Mouse (Mus musculus) T-helper 1 cell (primary cell): ENCODE data around the gene Cdcp1.

Experiments
- in situ Hi-C: fragments of 300-600 bp; cut with MboI, MseI; formaldehyde crosslinking; loops from one replicate; pipeline ENCODE4 v1.15.1; 2025; ENCODE audit warnings: high pct_unique_total_duplicates

Cdcp1 gene

DNA sequence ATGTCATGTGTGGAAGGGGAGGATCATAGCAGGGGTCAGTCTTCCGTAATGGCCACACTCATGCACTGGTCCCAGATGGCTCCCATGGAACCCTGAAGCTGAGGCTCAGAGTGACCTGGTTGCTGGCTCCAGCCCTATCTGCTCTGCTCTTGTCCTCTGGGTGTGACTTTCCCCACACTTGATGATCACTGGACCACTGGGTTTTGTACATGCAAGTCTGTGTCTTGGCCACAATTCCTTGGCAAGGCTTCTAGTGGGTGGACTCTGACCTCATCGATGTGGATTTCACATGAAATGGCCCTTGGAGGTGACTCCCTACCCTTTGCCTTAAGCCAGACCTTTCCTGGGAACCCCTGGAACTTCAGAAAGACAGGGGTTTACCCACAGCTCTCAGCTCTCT lies 62.7 kb downstream of the Cdcp1 start:
- in situ Hi-C loops = no loop called here

DNA sequence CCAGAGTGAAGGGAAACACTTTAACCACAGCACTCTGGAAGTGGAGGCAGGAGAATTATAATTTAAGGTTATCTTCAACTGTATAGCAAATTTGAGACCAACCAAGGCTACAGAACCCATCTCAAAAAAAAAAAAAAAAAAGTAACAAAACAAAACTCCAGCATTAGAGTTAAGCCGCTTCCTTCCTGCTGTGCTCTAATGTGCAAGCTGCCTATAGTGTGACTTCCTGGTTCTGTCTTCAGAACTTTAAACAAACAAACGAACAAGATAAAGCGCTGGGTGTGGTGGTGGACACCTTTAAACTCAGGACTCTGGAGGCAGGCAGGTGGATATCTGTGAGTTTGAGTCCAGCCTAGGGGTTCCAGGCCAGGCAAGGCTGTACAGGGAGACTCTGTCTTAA lies 63.8 kb downstream of the Cdcp1 start:
- in situ Hi-C loops = no loop called here

DNA sequence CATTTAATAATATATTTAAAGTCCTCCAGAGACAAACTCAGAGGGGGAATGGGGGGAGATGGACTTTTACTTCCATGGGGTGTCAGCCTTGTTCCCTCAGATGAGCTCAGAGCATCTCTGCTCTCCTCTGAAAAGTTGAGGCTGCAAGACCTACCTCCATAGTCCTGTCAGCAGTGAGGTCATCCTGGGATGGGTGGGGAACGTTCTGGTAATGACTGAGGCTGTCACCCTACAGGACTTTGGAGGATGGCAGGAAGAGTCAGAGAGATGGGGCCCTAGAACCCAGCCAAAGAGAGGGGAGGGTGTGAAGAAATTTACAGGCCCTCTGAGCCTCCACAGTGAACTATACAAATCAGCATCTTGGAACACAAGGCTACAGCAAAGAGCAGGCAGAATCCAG lies 64.3 kb downstream of the Cdcp1 start:
- in situ Hi-C loops = no loop called here

DNA sequence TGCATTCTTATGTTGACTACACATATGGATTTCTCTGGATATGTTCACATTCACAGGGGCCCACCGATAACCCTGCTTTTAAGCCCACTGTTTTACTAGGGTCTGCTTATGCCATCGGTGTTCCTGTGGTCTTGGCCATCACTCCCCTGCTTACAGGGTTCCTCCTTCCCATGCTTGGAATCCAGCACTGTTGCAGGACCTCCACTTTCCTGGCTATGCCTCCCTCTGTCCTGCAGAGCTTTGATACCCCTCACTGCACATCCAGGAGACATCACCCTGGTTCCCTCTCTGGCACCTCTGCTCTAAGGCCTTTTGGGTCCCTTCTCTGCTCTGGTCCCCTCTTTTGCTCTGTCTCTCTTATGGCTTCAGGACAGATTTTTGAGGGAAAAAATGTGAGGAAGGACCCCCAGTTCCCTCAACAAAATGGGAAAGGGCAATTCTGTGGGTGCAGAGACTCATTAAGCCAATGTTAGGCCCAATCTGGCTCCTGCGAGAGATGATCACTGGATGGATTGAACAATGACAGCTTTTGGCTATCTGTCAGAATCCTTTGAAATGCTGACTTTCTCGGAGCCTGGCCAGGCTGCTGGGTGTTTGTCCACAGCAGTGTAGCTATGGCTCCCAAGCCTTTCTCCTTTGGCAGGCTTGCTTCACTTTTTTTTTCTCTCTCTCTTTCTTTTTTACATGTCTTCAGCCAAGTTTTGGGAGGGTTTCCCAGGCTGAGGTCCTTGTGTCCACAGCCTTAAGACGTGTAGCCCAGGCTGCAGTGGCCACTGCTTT lies 65.4 kb downstream of the Cdcp1 start, which contains the start of gene Clec3b:
Gene Clec3b (plus strand): TSS at position 706 of the 780 bp plus-strand sequence.
- in situ Hi-C loops = no loop called here

DNA sequence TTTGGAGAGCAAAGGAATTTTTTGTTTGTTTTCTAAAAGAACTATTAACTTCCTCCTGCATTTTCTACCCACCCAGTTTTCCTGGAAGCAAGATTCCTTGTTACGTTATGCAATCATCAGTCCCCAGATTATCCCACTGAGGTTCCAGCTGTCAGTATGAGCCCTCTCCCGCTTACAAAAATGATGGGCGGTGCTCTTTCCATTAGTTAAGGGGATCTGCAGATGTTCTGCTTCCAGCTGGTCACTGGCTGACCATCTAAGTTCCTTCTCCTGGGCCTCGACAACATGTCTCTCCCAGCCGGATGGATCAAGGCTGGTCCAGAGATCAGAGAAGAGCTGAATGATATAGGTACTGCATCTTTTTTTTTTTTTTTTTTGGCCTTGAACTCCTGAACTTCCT lies 67.4 kb downstream of the Cdcp1 start:
- in situ Hi-C loops = no loop called here

DNA sequence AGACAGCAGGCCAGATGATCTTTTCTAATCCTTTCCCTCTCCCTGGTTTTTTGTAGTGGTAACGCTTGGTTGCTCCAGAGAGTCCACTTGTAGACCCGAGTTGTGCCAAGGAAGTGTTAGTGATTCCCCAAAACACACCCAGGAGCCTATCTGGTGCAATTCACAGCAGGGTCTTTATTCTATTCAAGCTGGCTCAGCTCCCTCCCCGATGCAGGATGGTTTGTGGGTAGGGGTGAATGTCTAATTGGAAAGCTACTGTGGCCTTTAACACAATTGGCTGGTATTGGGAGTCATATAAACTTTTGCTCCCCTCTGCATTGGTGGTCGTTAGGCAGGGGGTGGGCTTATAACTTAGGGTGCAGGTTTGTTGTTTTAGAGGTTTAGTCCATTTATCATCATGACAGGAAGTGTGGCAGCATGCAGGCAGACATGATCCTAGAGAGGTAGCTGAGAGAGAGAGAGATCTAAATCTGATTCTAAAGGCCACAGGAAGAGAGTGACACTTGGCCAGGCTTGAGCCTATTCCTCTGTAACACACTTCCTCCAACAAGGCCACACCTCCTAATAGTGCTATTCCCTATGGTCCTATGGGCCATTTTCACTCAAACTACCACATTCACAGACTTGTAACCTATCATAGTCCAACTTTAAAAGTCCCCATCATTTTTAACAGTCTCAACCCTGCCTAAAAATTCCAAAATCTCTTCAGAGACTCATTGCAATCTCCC lies 75.8 kb downstream of the Cdcp1 start:
- in situ Hi-C loops = no loop called here

DNA sequence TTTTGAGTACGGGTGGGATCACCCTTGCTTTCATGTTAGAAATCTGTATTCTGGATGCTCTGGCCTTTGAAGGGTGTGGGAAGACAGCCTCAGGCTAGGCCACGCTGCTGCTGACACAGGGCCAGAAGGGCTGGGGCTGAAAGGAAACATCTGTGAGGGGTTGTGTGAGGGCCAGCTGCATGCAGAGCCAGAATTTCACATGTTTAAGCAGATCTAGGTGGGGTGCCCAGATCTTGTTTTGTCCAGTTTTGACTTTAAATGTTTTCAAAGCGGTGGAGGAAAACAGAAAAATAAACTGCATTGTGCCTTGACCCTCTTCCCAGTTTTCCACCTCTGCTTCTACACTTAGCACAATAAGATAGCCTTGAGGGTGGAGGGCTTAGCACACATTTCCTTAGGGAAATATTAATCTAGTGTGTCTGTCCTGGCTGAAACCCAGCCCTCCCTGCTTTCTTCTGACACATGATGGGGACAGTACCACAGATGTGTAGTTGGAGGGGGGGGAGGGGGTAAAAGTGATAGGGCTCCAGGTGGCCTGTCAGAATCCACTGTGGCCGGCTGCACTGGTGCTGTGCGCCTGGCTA lies 76.9 kb downstream of the Cdcp1 start:
- in situ Hi-C loops = no loop called here

DNA sequence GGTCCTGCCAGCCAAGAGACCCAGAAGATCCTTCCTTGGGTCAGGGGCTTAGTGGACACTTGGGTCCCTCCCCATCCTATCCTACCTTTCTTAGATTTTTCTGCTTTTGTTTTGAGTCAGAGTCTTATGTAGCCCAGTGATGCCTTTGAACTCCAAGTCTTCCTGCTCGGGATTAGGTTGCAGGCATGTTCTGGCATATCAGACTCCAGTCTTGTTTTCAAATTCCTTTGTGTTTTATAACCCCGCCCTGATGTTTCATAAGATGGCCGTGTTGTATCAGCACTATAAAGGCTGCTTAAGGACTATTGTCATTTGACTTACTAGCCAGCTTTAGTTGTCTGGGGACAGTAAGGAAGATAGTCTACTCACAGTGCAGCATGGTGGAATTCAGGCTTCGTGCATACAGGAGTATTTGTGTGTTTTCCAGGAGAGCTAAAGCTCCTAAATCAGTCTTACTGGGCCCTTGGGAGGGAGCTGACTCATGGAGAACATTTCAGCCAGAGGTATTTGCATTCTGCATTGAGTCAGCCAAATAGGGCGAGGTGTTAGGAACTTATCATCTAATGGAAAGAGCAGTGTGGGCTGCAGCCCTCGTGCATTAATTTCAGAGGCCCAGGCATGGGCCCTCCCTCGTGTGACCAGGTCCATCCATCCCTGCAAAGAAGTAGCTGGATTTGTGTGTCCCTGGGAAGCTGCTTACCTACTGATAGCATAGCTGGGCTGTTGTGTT lies 78.7 kb downstream of the Cdcp1 start:
- in situ Hi-C loops = no loop called here

DNA sequence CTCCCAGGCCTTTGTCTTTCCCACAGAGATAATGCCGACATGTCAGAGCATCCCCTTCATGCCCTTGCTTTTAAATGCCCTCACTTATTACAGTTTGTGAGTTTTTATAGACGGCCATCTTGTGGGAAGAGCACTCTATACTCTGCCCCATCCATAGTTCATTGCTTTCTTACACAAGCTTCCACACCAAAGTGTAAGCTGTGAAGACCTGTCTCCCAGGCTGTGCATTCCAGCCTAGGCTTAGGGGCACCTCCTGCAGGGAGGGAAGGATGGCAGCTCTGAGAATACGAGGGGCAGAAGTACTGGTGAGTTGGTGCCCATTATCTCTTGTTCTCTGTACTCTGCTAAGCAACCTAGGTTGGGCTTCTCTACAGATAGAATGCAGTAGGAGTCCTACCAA lies 82.8 kb downstream of the Cdcp1 start:
- in situ Hi-C loops = no loop called here

DNA sequence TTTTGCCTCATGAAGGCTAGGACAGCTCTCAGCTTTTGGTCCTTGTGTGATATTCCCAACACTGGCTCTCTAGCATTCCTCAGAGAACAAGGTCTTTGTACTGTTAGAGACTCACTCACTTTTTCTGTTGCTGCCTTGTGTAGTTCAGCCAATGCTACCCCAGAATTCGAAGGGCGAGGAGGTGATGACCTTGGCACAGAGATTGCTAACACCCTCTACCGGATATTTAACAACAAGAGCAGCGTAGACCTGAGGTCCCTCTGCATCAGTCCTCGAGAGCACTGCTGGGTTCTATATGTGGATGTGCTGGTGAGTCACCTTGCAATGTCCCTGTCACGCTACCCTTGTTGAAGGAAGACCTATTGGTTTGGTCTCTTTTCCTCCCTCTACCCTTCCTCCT lies 88.2 kb downstream of the Cdcp1 start:
- in situ Hi-C loops = no loop called here

DNA sequence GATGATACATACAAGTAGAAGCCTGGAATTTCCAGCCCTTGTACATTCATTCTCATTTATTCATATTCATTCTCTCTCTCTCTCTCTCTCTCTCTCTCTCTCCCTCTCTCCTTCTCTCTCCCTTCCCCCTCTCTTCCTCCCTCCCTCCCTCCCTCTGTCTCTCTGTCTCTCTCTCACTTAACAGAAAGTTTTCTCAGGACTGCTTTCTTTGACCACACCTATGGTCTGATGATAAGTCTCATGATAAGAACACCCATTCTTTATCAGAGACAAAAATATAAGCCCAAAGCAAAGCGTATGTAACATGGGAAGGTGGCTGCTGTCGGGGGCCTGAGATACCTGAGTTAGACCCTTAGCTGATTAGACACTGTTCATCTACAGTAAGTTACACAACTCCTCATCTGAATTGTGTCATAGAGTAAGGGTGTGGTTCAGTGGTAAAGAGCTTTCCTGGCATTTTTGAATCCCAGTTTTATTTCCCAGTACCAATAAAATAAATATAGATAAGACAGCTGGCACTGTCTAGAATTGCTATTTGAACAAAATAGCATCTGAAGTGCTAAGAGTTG lies 91.3 kb downstream of the Cdcp1 start:
- in situ Hi-C loops = no loop called here

DNA sequence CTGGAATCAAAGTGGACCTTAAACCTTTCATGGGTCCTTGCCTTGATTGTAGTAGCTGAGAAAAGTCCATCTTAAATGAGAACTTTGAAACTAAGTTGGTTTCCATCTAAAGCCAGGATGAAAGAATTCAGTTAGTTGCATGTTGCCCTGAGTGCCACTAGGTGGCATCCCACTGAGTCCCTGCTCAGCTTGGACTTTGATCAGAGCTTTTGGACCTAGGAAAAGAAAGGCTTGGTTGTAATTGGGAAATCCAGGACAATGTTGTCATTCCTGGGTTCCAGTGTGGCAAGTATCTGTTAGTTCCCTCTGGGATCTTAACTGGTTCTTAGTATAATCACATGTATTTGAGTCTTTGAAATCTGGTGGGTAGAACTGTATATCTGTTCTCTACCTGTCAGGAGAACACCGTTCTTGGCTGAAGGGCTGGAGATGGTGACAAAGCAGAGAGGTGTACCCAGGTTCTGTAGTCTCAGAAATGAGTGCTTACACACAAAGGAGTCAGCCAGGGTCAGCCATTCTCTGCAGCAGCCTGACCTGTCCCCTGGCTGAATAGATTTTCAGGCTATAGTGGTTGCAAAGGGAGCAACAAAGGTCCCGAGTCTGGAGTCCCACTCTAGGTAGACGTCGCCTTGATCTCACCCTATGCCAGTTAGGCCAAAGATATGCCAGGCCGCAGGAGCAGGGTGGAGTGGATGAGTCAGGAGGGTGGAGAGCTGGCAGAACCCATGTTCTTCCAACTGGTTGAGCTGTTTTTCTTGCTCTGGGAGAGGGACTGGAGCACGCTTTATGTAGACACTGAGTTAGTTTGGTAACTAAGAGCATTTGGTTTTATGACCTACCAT lies 92.0 kb downstream of the Cdcp1 start:
- in situ Hi-C loops = no loop called here

DNA sequence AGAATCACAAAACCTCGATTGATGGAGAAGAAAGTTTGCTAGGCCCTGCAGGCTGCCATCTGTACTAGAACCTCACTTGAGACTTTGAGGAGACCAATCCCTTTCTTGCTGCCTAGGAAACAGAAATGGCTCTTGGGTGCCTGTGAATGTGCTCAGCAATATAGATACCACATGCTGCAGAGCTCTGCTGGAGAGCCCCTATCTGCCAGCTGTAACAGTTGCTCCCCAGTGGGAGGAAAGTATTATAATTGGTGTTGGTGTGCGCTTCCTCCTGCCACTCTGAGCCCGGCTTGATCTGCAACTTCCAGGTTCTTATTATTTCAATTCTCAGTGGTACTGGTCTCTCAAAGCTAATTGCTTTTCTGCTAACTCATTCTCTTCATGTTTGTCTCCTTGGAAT lies 92.8 kb downstream of the Cdcp1 start:
- in situ Hi-C loops = no loop called here
